Mouse (Mus musculus) bone marrow macrophage, adult 2 months (primary cell): ENCODE measurements around the gene Csnk1g1. TPM values are rescaled to one million over a fixed set of nuclear protein-coding genes. Genes with fewer than 3 reads are reported as not detected.
A peak's percentile ranks its signal among the peaks of the same experiment; 100 is the strongest.

Experiments used
- H3K27ac ChIP-seq: 2 replicates; pipeline ENCODE4 v1.5.1; 2012; ENCODE audit warnings: low read depth, low read length; ENCODE audit not compliant: insufficient read depth
- H3K4me1 ChIP-seq: 2 replicates; pipeline ENCODE4 v1.6.1; 2012; ENCODE audit warnings: low read length; ENCODE audit not compliant: control insufficient read depth, insufficient read depth
- H3K4me3 ChIP-seq: 2 replicates; pipeline ENCODE4 v1.5.1; 2012; ENCODE audit warnings: mild to moderate bottlenecking, low read length, moderate library complexity; ENCODE audit not compliant: insufficient read depth
- CTCF ChIP-seq: IDR thresholded peaks from 2 replicates; pipeline ENCODE4 v1.5.1; 2012; ENCODE audit warnings: low read depth, mild to moderate bottlenecking, low read length, moderate library complexity
- POLR2A ChIP-seq: IDR thresholded peaks from 2 replicates; pipeline ENCODE4 v1.6.1; 2012; ENCODE audit warnings: mild to moderate bottlenecking, low read depth, low read length, borderline replicate concordance
- polyA plus RNA-seq: library from polyadenylated mRNA; stranded (reverse); fragments of >200 nt; gene quantifications from 2 replicates; pipeline ENCODE4 v1.2.4, GENCODE M21; 2012; ENCODE audit not compliant: missing spikeins, insufficient read depth, insufficient read length

The Csnk1g1 gene
- polyA plus RNA-seq, 1 experiment: 18.7 TPM

DNA sequence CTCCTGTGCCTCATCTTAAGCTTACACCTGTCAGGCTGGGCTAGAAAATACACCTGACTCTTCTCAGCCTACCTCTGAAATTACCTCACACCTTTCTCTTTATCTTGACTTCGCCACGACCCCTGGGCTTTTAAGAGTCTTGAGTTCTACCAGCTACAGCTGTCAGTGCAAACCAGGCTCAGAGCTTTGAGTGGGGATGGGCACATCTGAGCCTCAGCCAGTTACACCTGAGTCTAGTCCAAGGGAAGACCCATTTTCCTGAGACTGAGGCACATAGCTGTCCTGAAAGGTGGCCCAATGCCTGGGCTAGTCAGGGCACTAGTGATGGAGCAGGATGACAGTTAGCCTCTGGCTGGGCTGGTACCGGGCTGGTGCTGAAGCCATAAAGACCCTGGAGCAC is 158.1 kb downstream of the Csnk1g1 start:
- Histone ChIP-seq H3K27ac (no peak overlapping the region), H3K4me3 (no peak overlapping the region), H3K4me1 (peaks cover 2% of the 10 kb centered on the region; the same call in 1 of the 2 replicates)
- TF ChIP-seq POLR2A (no peak), CTCF (no peak)

DNA sequence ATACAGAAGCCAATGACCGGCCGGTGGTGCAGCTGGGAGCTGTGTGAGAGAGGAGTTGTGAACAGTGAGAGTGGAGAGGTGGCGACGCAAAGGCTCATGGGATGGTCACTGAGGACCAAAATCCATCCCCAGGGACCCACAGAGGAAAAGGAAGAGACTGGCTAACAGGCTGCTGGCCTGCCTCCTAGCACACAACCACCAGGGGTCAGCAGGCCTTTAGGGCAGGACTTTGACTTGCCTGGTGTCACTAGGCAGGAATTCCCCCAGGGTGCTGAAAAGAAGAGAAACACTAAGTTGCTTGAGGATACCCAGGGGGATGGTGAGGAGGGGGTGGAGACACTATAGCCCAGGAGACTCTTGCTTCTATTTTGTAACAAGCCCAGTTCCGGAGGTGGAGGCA is 158.8 kb downstream of the Csnk1g1 start:
- Histone ChIP-seq H3K4me3 (no peak overlapping the region), H3K4me1 (peaks cover 2% of the 10 kb centered on the region; the same call in 1 of the 2 replicates), H3K27ac (no peak overlapping the region)
- TF ChIP-seq POLR2A (no peak), CTCF (0 out of 2 replicates have a peak, but pooled peaks have one; percentile 16)

DNA sequence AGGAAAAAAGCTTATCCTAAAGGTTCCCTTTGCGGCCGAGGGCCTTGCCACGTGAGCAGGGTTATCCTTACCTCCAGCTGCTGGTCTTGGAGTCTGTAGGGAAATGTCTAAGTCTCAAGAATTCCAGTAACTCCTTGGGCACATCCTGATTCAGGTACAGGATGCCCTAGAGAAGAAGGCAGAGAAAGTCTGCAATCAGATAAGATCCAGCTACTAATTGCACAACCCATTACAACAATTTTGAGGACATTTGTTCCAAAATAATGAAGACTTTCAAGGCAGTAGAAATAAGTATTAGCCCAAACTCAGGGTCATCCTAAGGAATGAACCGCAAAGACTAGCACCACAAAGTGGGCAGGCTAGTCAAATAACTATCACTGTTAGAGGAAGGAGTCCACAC is 159.3 kb downstream of the Csnk1g1 start:
- TF ChIP-seq CTCF (no peak), POLR2A (no peak)
- peaks cover 2% of the 10 kb centered on the region; the same call in 1 of the 2 replicates for H3K4me1 ChIP-seq

DNA sequence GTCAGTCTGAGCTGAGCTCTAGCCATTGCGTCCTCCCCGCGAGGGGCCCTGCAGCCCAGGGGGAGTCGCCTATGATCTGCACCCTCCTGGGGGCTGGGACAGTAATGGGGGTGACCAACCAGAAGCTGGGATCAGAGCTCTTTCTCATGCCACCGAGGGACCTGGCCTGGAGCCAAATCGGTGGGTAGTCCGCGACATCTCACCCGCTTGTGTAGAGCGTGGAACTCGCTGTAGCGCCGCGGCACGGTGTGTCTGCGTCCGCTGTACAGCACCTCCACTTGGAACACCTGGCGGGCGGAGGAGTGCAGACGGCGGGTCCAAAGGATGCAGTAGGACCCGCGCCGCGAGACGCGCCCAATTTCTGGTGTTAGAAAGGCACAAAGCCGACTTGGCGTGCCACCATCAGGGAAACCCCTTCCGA is 160.3 kb downstream of the Csnk1g1 start:
- TF ChIP-seq POLR2A (no peak), CTCF (no peak)
- Histone ChIP-seq H3K4me1 (peaks cover 2% of the 10 kb centered on the region; the same call in 1 of the 2 replicates), H3K4me3 (peak overlapping the region; percentile 60), H3K27ac (no peak overlapping the region)

More for the DNA sequence above, 159.3 kb downstream of the Csnk1g1 start:
- Histone ChIP-seq H3K4me3 (no peak overlapping the region), H3K27ac (no peak overlapping the region)

DNA sequence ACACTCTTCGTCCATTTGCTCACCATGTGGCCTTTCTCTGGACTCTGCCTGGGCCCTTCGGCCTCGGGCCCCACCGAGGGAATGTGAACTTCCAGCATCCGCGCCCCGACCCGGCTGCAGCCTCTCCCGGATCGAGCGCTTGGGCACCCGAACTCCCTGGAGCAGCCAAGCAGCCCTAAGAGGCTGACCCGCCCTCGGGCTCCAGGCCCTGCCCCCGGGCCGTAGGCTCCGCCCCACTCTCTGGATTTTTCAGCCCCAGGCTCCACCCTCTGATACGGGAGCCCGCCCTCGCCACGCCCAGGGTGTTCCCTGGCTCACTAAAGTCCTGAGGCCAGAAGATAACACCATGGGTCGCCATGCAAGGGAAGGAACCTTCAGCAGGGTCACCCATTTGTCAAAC is 160.9 kb downstream of the Csnk1g1 start, which contains the start of gene Snx22:
Snx22 (minus strand) TSS at position 137 of the 400 bp plus-strand sequence.
- Histone ChIP-seq H3K4me3 (peak within 1 kb of the TSS; percentile 60), H3K4me1 (peaks cover 2% of the 10 kb centered on the region; the same call in 1 of the 2 replicates), H3K27ac (no peak within 1 kb of the TSS)
- no peak for TF ChIP-seq POLR2A
- no peak for TF ChIP-seq CTCF

DNA sequence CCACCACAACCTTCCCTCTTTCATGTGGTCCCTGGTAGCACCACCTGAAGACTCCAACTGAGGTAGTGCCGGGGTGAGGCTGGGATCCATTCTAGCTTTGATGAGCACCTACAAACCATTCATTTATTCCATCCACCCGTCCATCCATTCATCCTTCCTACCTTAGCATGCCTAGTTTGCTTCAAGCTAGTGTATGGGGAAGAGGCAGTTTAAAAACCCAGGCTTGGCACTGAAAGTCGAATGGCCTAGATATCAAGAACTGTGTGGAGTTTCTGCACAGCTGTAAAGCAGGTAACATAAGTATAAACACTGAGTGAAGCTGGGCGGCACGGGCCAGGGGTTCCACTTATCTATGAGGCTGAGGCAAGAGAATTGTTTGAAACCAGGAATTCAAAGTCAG is 161.4 kb downstream of the Csnk1g1 start:
- peaks cover 2% of the 10 kb centered on the region; the same call in 1 of the 2 replicates for H3K4me1 ChIP-seq
- TF ChIP-seq POLR2A (no peak), CTCF (no peak)
- H3K4me3 ChIP-seq: no peak overlapping the region
- H3K27ac ChIP-seq: no peak overlapping the region

DNA sequence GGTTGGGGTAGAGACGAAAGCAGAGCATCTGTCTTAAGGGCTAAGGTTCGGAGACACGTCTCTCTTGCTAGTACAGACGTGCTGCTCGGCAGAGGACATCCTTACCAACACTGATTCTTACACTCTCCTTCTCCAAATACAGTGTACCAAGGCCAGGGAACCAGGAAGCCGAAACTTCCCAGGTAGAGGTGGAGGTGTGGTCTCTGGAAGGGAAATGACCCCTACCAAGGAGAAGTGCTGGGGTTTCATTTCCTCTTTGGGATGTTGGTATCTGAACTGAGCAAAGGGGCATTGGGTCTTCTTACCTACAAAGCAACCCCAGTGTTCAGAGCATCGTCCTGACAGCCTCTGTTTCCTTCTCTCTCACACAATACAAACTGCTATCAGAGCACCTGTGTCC is 164.0 kb downstream of the Csnk1g1 start:
- H3K4me1 ChIP-seq: peaks cover 2% of the 10 kb centered on the region; the same call in 1 of the 2 replicates
- H3K27ac ChIP-seq: no peak overlapping the region
- TF ChIP-seq POLR2A (no peak), CTCF (no peak)
- no peak overlapping the region for H3K4me3 ChIP-seq

DNA sequence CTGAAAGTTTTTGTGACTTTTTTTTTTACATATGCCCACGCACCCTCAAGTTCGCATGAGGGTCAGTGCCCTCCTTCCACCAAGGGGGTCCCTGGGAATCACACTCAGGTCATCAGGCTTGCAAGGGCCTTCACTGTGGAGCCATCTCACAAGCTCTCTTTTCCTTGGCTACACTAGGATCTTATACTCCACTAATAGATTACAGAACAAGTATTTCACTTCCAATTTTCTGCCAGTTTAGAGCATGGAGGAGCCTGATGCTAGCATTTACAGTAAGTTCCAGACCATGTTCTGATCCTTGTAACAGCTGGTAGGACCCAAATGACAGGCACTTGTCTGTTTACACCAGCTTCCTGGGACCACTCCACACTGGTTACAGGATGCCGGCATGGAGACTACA is 169.3 kb downstream of the Csnk1g1 start:
- Histone ChIP-seq H3K27ac (no peak overlapping the region), H3K4me3 (no peak overlapping the region), H3K4me1 (no peaks in the 10 kb centered on the region)
- TF ChIP-seq CTCF (no peak), POLR2A (no peak)

DNA sequence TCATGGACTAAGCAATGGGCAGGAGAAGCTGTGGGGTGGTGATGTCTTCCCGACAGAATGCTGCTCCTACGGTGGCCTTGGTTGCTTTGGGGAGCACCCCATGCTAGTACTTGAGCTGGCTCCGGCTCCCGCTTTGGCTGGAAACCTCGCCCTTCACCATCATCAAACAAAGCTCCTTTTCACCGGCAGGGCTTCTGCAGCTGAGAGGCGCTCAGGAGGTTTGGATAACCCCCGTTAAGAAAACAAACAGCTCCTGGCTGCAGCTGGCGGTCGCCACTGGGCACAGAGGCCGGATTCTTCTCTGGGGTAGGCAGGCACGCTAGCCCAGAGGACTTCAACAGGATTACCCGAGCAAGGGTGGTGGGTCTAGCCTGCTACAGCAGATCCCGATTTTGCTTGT is 169.8 kb downstream of the Csnk1g1 start:
- no peaks in the 10 kb centered on the region for H3K4me1 ChIP-seq
- no peak overlapping the region for H3K4me3 ChIP-seq
- no peak for TF ChIP-seq CTCF
- no peak for TF ChIP-seq POLR2A
- H3K27ac ChIP-seq: no peak overlapping the region

DNA sequence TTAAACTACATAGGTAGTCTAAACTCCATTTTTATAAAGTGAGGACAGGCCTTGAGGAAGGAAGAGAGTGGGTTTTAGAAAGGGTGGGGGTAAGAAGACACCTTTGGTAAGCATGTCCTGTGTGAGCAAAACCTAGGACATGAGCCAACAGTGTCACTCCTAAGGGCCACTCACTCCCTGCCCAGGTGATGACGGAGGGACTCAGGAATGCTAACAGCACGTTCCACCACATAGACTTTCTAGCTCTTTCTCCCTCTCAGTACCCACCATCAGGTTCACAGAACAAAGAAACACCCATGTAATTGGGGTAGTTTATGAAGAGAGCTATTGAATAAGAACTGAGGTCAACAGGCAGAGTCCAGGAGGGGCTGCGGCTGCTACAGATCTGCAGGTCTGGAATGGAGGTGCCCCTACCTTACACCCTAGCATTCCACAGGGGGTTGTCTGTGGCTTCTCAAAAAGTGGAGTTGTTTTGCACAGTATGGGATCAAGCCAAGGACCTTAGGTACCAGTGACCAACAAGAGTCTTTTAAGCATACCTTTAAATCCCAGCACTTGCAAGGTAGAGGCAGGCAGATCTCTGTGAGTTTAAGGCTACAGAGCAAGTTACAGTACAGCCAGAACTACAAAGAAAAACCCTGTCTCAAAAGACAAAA is 172.2 kb downstream of the Csnk1g1 start:
- Histone ChIP-seq H3K4me3 (no peak overlapping the region), H3K27ac (no peak overlapping the region), H3K4me1 (no peaks in the 10 kb centered on the region)
- TF ChIP-seq POLR2A (no peak), CTCF (no peak)

DNA sequence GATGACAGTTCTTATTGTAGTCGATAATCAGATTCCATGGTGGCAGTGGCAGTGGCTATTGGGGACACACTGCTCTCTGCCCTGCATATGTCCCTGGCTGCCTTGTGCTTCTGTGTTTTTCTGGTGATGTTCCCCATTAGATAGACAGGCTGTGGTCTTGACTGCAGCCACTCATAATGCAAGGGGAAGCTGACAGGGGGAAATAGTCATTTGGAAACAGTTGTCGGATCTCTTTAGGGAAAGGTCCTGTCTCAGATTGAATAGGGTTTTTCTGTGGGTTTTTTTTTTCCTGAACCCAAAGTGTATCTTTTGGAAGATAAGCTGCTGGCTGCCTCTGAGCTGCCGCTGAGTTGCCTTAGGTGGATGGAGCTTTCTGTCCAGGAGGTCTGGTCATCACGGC is 173.3 kb downstream of the Csnk1g1 start:
- H3K4me3 ChIP-seq: no peak overlapping the region
- H3K27ac ChIP-seq: no peak overlapping the region
- H3K4me1 ChIP-seq: no peaks in the 10 kb centered on the region
- TF ChIP-seq CTCF: no peak
- no peak for TF ChIP-seq POLR2A
